Mouse (Mus musculus) adrenal gland, adult 18-20 months (tissue): ENCODE measurements around the gene Ndfip2. TPM values are rescaled to one million over a fixed set of nuclear protein-coding genes. Genes with fewer than 3 reads are reported as not detected.

Experiments used
- DNase-seq, 2 experiments: peaks; one replicate each; pipeline ENCODE4 v3.0.0; 2021 to 2022; ENCODE audit warnings: low spot score in 2 of 2
- total RNA-seq, 2 experiments: library from RNA; stranded (reverse); gene quantifications; 1 replicate in 1 of 2; 2 replicates in 1 of 2; pipeline ENCODE4 v1.2.3; 2021

Ndfip2 gene
- total RNA-seq, 2 experiments from 2014 or later, result 34.7 to 40.3 TPM

- DNase-seq, result no peak
These were observed 18.9 kb downstream of the Ndfip2 start for GRCm38 (mm10) chr14:105277277-105277676.

DNA sequence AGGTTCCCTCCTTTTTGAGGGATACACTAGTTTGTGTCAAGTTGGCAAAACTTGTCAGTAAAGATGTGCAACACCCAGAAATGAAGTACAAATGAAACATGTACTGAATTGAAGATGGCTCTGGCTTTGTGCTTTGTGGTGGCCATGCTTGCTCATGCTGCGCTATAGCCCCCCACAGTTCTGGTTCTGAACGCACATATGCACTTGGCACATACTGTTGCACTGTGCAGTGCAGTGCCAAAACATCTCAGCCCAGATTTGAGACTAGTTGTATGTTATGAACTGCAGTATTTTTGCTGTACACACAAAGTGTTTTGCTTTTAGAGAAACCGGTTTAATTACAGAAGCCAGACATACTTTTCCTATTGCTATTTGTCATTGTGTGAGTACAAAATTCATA is 25.7 kb downstream of the Ndfip2 start:
- no peak for DNase-seq

DNA sequence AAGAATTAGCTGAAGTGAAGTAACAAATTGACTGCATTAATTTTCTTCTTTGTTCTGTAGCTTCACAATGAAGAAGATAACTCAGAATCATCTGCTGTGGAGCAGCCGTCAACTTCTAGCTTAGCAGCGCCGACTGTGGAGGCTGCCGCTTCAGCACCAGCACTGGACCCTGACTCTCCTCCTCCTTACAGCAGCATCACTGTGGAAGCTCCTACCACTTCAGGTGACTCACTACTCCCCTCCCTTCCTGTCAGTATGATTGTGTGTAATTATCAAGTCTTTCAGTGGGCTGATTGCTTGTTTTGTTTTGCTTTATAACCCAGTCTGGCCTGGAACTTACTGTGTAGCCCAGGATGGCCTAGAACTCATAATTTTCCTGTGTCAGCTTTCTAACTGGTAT is 29.2 kb downstream of the Ndfip2 start:
- DNase-seq, result no peak

GRCm38 (mm10) chr14:105287972-105288371 is 29.6 kb downstream of the Ndfip2 start:
- no peak for DNase-seq

DNA sequence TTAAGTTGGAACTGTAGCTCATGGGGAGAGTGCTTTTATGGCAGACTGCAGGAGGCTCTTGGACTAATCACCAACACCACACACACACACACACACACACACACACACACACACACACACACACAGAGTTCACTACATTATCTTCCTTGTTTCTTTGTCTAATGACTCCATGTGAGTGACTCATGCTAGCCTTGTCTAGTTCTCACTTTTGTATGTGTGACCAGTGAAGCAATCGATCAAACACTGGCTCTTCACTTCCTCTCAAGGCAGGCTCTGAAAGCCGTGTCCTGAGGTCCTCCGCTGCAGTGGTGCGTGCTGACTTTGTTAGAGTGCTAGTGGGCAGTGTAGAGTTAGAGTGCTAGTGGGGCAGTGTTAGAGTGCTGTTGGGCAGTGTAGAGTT is 30.2 kb downstream of the Ndfip2 start:
- DNase-seq, result no peak

GRCm38 (mm10) chr14:105292139-105292538 is 33.8 kb downstream of the Ndfip2 start:
- no peak for DNase-seq

DNA sequence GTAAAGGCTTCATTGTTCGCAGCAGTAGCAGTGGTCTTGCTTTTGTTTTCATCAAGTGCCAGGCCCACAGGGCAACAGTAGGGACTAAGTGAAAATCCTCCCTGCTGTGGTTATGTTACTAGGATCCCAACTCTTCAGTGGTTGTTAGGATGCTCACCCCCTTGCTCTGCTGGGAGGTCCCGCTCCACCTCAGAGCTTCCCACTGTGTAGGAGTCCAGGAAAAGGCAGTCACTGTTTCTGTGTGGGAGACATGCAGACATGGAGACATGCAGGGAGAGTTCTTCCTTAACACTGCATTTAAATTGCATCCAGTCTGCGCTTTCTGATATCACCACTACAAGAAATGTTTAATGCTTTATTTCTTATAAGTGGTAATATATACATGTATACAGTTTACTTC is 35.4 kb downstream of the Ndfip2 start:
- DNase-seq, result no peak

GRCm38 (mm10) chr14:105295820-105296582 is 37.6 kb downstream of the Ndfip2 start:
- no peak for DNase-seq

- no peak for DNase-seq
These were observed 41.4 kb downstream of the Ndfip2 start for GRCm38 (mm10) chr14:105299744-105300255.

- DNase-seq, result no peak
These were observed 42.2 kb downstream of the Ndfip2 start for GRCm38 (mm10) chr14:105300551-105300950.

DNA sequence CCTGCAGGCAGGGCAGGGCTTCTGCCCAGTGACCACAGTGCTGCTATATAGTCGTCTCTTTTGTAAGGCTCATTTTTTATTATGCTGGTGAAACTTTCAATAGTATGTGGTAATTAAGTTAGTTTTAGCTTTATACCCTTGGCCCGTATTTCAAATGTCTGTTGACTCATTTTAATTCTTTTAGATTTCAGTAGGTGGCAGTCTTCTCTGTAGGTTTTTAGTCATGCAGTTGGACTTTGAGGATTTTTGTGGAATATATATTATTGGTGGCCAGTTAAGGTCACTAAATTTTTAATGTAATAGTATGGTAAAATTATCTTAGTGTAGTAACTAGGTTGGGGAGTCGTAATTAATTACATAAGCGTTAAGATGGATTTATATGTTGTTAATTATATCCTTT is 44.3 kb downstream of the Ndfip2 start:
- DNase-seq, result no peak

GRCm38 (mm10) chr14:105307716-105308115 is 49.3 kb downstream of the Ndfip2 start:
- DNase-seq, result no peak

DNA sequence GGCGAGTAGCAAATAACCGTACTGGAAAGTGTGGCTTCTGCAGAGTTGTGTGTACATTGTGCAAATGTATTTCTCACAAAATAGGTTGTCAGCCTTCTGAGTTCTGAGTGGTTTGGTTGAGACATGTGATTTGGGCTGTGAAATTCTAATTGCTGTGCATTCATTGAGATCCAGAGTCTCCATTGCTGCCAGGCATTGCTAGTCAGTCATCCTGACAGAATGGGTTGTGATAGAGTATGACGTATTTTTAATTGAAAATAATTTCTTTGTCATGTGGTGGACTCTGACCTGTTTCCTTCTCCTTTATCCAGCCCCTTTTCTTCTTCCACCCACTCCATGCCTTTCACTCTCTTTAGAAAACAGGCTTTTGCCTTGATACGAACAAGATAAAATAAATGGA is 54.0 kb downstream of the Ndfip2 start:
- DNase-seq, result no peak

- DNase-seq, result no peak
These were observed 54.6 kb downstream of the Ndfip2 start for GRCm38 (mm10) chr14:105312944-105313343.

- no peak for DNase-seq
These were observed 55.5 kb downstream of the Ndfip2 start for GRCm38 (mm10) chr14:105313877-105314276.

GRCm38 (mm10) chr14:105321712-105322111 is 63.3 kb downstream of the Ndfip2 start:
- DNase-seq, result no peak

GRCm38 (mm10) chr14:105322829-105323228 is 64.5 kb downstream of the Ndfip2 start:
- no peak for DNase-seq

- no peak for DNase-seq
These were observed 65.1 kb downstream of the Ndfip2 start for GRCm38 (mm10) chr14:105323448-105323847.

DNA sequence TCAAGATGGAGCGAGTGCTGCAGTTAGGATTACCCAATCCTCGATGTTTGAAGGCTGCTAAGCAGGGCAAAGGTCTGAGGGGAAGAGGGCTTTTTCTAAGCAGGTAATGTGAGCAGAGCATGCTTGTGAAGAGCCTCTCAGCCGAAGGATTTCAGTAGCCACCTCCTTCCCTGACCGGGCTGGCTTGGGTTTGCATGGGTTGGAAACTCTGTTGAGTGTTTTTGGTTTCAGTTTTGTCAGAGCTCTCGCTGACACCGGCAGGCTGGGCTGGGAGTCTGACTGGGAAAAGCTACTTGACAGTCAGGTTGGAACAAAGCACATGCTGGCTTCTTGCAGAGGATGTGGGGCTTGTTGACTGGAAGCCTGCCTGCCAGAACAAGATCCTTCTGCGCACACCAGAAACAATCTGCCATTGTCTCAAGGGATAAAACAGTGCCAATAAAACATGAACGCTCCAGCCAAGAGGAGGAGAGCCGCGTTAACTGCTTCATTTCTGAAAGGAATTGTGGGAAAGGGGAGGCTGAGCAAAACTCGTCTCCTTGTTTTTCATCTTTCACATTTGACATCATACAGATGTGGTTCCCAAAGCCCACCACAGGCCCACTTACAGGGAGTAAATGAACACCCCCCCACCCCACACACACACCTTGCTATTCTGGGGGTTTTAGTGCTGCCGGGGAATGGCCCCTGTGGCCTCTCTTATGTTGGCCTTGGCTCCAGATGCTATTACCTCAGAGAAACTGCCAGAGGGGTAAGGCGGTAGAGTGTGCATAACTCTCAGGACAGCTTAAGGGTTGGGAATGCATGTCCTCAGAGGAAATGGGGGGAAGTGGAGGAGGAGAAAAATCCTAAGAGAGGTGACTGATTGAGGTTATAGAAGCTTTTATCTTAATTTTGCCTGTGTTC is 70.3 kb downstream of the Ndfip2 start:
- DNase-seq, result peak; percentile 29 to 39

DNA sequence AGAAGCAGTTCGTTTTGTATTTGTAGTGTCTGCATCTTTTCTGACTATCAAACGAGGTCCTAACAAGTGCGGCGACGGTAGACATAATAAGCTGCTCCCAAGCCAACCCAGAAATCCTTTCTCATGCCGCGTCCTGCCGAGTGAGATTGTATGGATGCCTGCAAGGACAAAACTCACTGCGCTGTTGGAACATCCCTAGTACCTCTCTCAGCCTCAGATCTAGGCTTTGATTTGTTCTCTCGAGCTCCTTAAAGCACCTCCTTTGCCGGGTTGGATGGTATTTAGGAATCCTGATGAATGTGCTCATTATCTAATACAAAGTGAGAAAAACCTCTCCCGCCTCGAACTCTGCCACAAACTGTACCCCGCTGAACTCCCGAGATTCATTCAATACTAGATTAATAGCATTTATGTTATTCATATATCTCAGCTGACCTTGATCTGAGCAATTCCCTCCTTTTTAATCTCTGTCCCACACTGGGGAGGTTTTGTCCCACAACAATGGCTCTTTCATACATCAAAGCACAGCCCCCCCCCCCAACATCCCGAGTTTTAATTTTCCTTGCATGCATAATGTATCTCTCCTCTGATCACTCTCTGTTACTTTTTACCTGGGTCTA is 75.2 kb downstream of the Ndfip2 start:
- no peak for DNase-seq

- no peak for DNase-seq
These were observed 83.4 kb downstream of the Ndfip2 start for GRCm38 (mm10) chr14:105341765-105342164.

DNA sequence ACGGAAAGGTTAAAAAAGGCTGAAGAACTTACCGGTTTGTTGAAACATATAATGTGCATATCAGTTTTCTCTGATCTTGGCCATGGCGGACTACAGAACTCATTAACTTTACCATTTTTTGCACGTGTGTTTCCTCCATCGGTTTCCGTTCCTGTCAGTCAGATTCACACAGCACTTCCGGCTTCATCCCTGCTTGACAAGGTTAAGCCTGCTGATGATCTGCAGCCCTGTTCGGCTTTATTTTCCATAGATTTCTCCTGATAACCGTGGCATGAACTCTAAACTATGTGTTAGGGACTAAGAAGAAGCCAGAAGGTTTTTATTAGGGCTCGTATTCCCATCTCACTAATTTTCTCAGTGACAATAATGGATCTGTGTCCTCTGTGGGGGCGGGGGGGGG is 95.7 kb downstream of the Ndfip2 start:
- no peak for DNase-seq
